Mouse (Mus musculus): ENCODE results near the gene Selplg. TPM values are rescaled to one million over a fixed set of nuclear protein-coding genes. Genes with fewer than 3 reads are reported as not detected.

Gene Selplg
- polyA plus RNA-seq, 1 experiment = 5.5 TPM

- H3K4me1 ChIP-seq (ENCODE audit: control insufficient read depth, insufficient read depth, insufficient read length, low read length) = no peaks in the 10 kb centered on the region
- H3K27ac ChIP-seq (replicated peaks; ENCODE audit: low read depth, low read length) = no peak overlapping the region
- no peak overlapping the region for H3K4me3 ChIP-seq (ENCODE audit: insufficient read depth, low read depth, low read length)
These were observed 11.7 kb upstream of the Selplg start for GRCm38 (mm10) chr5:113844106-113844505.

- Histone ChIP-seq H3K4me1 (ENCODE audit: control insufficient read depth, insufficient read depth, insufficient read length, low read length) (no peaks in the 10 kb centered on the region), H3K27ac (replicated peaks; ENCODE audit: low read depth, low read length) (no peak overlapping the region)
These were observed 10.5 kb upstream of the Selplg start for GRCm38 (mm10) chr5:113842906-113843305.

GRCm38 (mm10) chr5:113842244-113842643 is 9.8 kb upstream of the Selplg start:
- H3K27ac ChIP-seq (replicated peaks; ENCODE audit: low read depth, low read length) = no peak overlapping the region
- no peak overlapping the region for H3K4me3 ChIP-seq (ENCODE audit: insufficient read depth, low read depth, low read length)
- no peaks in the 10 kb centered on the region for H3K4me1 ChIP-seq (ENCODE audit: control insufficient read depth, insufficient read depth, insufficient read length, low read length)

More at GRCm38 (mm10) chr5:113842906-113843305, 10.5 kb upstream of the Selplg start:
- H3K4me3 ChIP-seq (ENCODE audit: insufficient read depth, low read depth, low read length) = no peak overlapping the region

- Histone ChIP-seq H3K4me3 (ENCODE audit: insufficient read depth, low read depth, low read length) (no peak overlapping the region), H3K4me1 (ENCODE audit: control insufficient read depth, insufficient read depth, insufficient read length, low read length) (no peaks in the 10 kb centered on the region)
These were observed 9.1 kb upstream of the Selplg start for GRCm38 (mm10) chr5:113841243-113842225.

GRCm38 (mm10) chr5:113840443-113840842 is 8.0 kb upstream of the Selplg start:
- Histone ChIP-seq H3K27ac (replicated peaks; ENCODE audit: low read depth, low read length) (no peak overlapping the region), H3K4me1 (ENCODE audit: control insufficient read depth, insufficient read depth, insufficient read length, low read length) (no peaks in the 10 kb centered on the region), H3K4me3 (ENCODE audit: insufficient read depth, low read depth, low read length) (no peak overlapping the region)

More at GRCm38 (mm10) chr5:113841243-113842225, 9.1 kb upstream of the Selplg start:
- no peak overlapping the region for H3K27ac ChIP-seq (replicated peaks; ENCODE audit: low read depth, low read length)

- Histone ChIP-seq H3K4me1 (ENCODE audit: control insufficient read depth, insufficient read depth, insufficient read length, low read length) (no peaks in the 10 kb centered on the region), H3K4me3 (ENCODE audit: insufficient read depth, low read depth, low read length) (no peak overlapping the region), H3K27ac (replicated peaks; ENCODE audit: low read depth, low read length) (no peak overlapping the region)
These were observed 4.5 kb upstream of the Selplg start for GRCm38 (mm10) chr5:113836961-113837360.

- Histone ChIP-seq H3K4me1 (ENCODE audit: control insufficient read depth, insufficient read depth, insufficient read length, low read length) (no peaks in the 10 kb centered on the region), H3K27ac (replicated peaks; ENCODE audit: low read depth, low read length) (no peak overlapping the region), H3K4me3 (ENCODE audit: insufficient read depth, low read depth, low read length) (no peak overlapping the region)
These were observed 988 bp upstream of the Selplg start for GRCm38 (mm10) chr5:113833316-113833947.

- Histone ChIP-seq H3K4me3 (ENCODE audit: insufficient read depth, low read depth, low read length) (no peak overlapping the region), H3K4me1 (ENCODE audit: control insufficient read depth, insufficient read depth, insufficient read length, low read length) (no peaks in the 10 kb centered on the region), H3K27ac (replicated peaks; ENCODE audit: low read depth, low read length) (no peak overlapping the region)
These were observed 703 bp downstream of the Selplg start for GRCm38 (mm10) chr5:113831741-113832140.

GRCm38 (mm10) chr5:113830796-113831195 is 1.6 kb downstream of the Selplg start:
- Histone ChIP-seq H3K27ac (replicated peaks; ENCODE audit: low read depth, low read length) (no peak overlapping the region), H3K4me1 (ENCODE audit: control insufficient read depth, insufficient read depth, insufficient read length, low read length) (no peaks in the 10 kb centered on the region), H3K4me3 (ENCODE audit: insufficient read depth, low read depth, low read length) (no peak overlapping the region)

GRCm38 (mm10) chr5:113830292-113830643 is 2.2 kb downstream of the Selplg start:
- Histone ChIP-seq H3K4me3 (ENCODE audit: insufficient read depth, low read depth, low read length) (peak overlapping the region; percentile 52), H3K27ac (replicated peaks; ENCODE audit: low read depth, low read length) (peak overlapping the region; percentile 52; the same call in 1 of the 2 replicates), H3K4me1 (ENCODE audit: control insufficient read depth, insufficient read depth, insufficient read length, low read length) (no peaks in the 10 kb centered on the region)

- Histone ChIP-seq H3K4me3 (ENCODE audit: insufficient read depth, low read depth, low read length) (peak overlapping the region; percentile 52), H3K27ac (replicated peaks; ENCODE audit: low read depth, low read length) (peak overlapping the region; percentile 52; the same call in 1 of the 2 replicates), H3K4me1 (ENCODE audit: control insufficient read depth, insufficient read depth, insufficient read length, low read length) (no peaks in the 10 kb centered on the region)
These were observed 2.7 kb downstream of the Selplg start for GRCm38 (mm10) chr5:113829566-113830291.

GRCm38 (mm10) chr5:113828481-113828880 is 4.0 kb downstream of the Selplg start:
- no peaks in the 10 kb centered on the region for H3K4me1 ChIP-seq (ENCODE audit: control insufficient read depth, insufficient read depth, insufficient read length, low read length)
- no peak overlapping the region for H3K4me3 ChIP-seq (ENCODE audit: insufficient read depth, low read depth, low read length)
- no peak overlapping the region for H3K27ac ChIP-seq (replicated peaks; ENCODE audit: low read depth, low read length)

GRCm38 (mm10) chr5:113827991-113828411 is 4.4 kb downstream of the Selplg start:
- Histone ChIP-seq H3K4me3 (ENCODE audit: insufficient read depth, low read depth, low read length) (no peak overlapping the region), H3K4me1 (ENCODE audit: control insufficient read depth, insufficient read depth, insufficient read length, low read length) (no peaks in the 10 kb centered on the region), H3K27ac (replicated peaks; ENCODE audit: low read depth, low read length) (no peak overlapping the region)

- no peak overlapping the region for H3K4me3 ChIP-seq (ENCODE audit: insufficient read depth, low read depth, low read length)
- no peak overlapping the region for H3K27ac ChIP-seq (replicated peaks; ENCODE audit: low read depth, low read length)
- no peaks in the 10 kb centered on the region for H3K4me1 ChIP-seq (ENCODE audit: control insufficient read depth, insufficient read depth, insufficient read length, low read length)
These were observed 5.8 kb downstream of the Selplg start for GRCm38 (mm10) chr5:113826619-113827018.

- Histone ChIP-seq H3K4me1 (ENCODE audit: control insufficient read depth, insufficient read depth, insufficient read length, low read length) (no peaks in the 10 kb centered on the region), H3K27ac (replicated peaks; ENCODE audit: low read depth, low read length) (no peak overlapping the region), H3K4me3 (ENCODE audit: insufficient read depth, low read depth, low read length) (no peak overlapping the region)
These were observed 6.9 kb downstream of the Selplg start for GRCm38 (mm10) chr5:113825558-113825957.

Measured in brown adipose tissue, adult 24 weeks (tissue).